Mouse (Mus musculus) regulatory T cell (primary cell): ENCODE data around the gene Ganab.

Source experiments
- in situ Hi-C: fragments of 300-600 bp; cut with MboI, MseI; formaldehyde crosslinking; loops from one replicate; pipeline ENCODE4 v1.15.1; 2025; ENCODE audit warnings: high pct_unique_total_duplicates

Gene Ganab

DNA sequence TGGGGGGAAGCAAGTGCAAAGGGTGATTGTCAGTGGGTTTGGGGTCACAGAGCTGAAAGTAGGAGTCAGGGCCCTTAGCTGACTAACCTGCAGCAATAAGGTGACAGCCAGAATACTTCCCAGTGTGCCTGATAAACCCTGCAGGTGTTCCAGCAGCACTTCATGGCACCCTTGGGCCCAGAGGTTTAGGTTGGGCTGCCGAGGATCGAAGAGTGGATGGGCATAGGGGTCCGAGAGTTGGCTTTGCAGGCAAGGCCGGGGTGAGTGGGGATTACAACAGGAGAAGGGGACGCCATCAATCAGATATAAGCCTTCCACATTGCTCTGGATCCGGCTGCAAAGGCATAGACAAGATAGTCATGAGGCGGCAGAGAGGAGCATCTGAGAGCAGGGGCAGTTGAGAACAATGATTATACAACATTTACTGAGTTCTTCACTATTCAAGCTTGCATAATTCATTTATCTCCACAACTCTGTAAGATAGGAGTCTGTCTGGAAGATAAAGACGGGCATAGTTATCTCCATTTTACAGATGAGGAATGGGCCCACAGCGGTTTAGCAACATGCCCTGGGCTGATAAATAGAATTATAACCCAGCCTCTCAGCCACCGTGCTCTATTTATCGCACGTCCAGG, 30.1 kb downstream of the Ganab start:
- in situ Hi-C loops, result no loop called here

DNA sequence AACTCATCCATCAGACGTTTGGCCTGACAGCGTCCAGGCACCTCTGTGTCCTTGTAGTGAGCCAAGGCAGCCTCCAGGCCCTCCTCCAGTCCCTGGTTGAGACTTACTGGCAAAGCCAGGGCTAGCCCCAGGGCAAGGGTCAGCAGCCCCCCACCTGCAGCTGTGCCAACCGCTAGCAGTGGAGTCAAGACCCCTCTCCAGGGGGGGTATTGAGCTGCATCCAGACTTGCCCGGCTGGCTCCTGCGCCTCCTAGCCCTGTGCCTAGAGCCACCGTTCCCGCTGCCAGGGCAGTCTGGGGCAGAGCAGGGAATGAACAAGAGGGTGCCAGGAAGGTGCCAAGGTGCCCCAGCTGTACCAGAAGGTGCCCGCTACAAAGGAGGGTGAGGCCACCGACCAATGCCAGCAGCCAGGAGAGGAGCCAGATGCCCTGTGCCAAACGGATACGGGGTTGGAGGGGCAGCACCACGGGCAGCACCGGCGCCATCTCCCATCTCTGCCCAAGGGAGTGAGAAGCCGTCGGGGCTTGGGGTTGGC, 30.9 kb downstream of the Ganab start:
- in situ Hi-C loops, result no loop called here

DNA sequence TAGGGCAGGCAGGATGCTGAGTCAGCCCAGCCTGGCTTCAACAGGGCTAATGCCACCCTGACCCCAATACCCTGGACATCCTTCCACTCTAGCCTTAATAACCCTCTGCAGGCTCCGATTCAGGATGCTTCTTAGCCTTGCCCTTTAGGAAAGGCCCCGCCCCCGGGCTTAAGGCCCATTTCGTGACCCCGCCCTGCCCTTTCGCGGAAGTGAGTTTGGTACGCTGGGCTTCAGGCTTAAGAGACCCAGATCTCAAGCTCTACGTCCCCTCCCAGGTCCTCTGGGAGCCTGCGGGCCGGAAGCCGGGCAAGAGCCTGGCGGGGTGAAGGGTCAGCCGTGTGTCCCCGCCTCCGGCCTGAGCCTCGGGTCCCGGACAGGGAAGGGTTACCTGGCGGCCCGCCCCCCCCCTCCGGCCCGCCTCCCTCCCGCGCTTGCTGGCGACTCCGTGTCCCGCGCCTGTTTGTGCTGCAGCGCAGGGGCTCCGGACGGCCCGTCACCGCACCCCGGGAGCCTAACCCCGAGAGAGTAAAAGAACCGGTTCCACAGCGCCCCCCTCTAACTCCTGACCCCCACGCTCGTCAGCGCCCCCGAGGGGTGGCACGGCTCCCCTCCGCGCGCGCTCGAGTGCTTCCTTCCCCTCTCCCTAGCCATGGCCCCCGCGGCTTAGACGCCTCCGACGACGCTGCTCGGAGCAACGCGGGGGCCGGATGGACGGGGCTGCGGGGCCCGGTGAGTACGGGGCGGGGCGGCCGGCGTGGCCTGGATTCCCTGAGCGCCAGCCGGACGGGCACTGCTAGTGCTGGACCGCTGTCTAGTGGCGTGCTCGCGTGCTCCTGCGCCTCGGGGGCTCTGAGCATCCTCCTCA, 31.6 kb downstream of the Ganab start, which contains the start of the genes Rom1 and Eml3:
Rom1 (minus strand) TSS at position 133 of the 865 bp plus-strand sequence.
Eml3 (plus strand) TSS at position 329 of the 865 bp plus-strand sequence.
- in situ Hi-C loops, result no loop called here

DNA sequence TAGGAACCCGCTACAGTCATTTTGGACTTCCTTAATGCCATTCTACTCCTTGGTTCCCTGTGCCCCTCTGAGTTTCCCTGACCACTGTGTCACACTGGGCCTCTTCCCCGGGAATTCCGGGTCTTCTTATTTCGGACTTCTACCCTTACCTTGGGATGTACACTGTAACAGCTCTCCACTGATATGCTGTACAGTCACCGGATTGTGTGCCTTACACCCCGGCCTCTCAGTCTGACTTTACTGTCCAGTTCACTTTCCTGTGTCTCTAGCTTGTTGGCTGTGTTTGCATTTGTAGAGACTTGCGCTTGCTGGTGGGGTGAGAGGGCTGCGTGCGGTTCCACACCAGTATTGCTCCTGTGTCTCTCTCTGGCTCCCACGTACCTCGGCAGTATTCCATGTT, 32.2 kb downstream of the Ganab start:
- in situ Hi-C loops, result no loop called here

DNA sequence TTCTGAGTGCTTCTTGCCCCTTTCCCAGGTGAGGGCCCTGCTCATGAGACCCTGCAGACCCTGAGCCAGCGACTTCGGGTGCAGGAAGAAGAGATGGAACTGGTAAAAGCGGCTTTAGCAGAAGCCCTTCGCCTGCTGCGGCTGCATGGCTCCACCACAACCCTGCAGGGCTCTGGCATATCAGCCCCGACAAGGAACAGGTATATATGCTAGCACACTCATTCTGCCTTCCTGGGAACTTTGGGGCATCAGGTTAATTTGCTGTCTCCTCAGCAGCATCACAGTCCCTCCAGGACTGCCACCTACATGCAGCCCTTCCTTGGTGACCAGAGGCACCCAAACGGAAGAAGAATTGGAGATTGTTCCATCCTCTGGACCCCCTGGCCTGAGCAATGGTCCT, 32.9 kb downstream of the Ganab start:
- in situ Hi-C loops, result no loop called here

DNA sequence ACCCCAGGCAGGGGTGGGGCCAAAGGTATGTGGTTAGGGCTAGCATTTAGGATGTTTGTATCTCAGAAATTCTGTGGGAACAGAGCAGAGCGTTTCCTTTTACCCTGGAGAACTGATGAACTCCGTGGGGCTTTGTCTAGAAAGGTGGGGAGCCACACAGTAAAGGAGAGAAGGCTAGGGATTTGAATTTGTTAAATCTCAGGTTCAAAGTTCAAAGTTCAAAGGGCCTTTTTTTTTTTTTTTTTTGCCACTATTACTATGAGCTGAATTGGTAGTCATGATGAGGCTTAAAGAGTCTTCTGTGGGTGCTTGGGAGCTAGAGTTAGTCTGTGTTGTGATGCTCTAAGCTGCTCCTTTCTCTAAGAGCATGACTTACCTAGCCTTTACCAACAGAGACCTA, 38.9 kb downstream of the Ganab start:
- in situ Hi-C loops, result loop anchor here (5.0 kb wide), 1 partner anchor 34 kb away; no protein-coding TSS in a partner anchor

DNA sequence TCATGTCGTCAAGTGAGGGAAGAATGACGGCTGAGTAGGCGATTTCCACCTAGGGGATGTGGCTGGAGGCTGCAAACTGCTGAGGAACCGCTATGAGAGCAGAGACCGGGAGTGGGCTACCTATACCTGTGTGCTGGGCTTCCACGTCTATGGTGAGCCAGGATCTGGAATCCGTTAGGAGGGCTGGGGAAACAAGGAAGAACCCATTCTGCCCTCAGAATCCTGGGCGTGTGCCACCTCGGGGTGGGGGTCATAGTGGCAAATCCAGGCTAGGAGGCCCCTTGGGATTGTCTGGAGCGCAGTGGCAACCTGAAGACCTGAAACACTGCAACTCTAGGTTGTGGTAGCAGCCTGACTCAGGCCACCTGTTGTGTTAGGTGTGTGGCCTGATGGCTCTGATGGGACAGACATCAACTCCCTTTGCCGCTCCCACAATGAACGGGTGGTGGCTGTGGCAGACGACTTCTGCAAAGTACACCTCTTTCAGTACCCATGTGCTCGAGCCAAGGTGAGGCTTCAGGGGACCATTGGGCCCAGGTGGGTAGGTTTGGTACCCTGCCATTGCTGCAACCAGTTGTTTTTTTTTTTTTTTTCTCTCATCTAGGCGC, 42.8 kb downstream of the Ganab start:
- in situ Hi-C loops, result no loop called here

DNA sequence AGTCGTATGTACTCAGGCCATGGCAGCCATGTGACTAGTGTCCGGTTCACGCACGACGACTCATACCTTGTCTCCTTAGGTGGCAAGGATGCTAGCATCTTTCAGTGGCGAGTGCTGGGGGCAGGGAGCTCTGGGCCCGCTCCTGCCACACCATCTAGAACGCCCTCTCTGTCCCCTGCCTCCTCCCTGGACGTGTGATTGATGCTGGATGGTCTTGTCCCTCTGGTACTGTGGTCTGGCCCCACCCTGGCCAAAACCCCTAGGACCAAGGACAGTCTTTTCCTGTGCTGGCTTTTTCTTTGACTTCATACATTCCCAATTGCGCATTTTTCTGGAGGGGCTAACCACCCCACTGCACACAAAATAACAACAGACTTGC, 43.3 kb downstream of the Ganab start:
- in situ Hi-C loops, result no loop called here

DNA sequence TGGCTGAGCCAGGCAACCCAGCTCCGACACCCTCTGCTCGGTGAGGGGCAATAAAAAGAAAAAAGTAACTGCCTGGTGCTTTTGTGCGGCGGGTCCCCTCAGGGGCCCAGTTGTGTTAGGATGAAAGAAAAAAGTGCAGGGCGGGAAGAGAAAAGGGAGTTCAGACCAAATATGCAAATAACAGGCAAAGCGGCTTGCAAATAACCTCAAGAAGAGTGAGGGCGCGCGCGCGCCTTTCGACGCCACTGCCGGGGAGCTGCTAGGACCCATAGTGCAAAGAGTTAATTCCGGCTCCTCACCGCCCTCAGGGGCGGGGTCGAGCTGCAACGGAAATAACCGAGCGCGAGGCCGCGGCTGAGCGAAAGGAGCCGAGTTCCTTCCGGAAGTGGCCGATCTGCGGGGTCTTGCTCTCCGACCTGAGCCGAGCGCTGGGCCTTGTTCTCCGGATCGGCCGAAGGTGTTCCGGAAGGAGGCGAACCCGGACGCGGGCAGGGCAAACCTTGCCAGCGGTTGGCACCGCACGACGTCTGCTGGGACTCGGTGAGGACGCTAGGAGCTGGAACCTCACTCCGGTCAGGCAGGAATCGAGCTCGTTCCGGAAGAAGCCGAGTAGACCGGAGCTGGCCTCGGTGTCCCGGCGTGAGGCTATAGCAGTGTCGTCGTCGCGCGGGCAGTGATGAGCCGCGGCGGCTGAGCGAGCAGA, 43.8 kb downstream of the Ganab start, which contains the start of gene Mta2:
Mta2 (plus strand) TSS at position 361 of the 703 bp plus-strand sequence.
- in situ Hi-C loops, result no loop called here

DNA sequence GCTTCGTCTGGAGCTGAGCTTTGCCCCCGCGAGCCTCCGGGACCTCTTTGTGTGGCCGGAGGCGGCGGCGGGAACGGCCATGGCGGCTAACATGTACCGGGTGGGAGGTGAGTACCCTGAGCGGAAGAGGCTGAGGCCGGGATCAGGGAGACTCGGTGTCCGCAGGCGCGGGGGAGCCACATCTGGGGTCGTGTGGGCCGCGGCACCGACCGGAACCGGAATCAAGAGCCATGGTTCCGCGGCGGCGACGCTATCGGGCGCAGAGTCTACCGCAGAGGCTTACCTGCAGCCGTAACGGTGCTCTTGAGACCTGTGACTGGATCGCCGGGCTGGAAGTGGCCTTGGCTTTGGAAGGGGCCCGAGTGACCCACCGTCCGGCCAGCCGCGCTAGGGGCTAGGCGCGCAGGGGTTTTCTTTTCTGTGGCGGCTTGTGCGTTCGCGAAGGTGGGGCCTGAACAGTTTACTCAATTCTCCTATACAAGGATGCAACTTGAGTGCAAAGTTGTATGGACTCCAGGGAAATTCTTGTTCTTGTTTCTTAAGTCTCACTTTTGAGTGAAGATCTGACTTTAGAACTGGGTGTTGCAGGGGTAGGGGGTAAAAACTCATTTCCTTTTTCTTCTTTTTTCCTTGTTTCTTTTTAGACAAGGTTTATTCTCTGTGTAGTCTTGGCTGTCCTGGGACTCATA, 44.5 kb downstream of the Ganab start:
- in situ Hi-C loops, result no loop called here

DNA sequence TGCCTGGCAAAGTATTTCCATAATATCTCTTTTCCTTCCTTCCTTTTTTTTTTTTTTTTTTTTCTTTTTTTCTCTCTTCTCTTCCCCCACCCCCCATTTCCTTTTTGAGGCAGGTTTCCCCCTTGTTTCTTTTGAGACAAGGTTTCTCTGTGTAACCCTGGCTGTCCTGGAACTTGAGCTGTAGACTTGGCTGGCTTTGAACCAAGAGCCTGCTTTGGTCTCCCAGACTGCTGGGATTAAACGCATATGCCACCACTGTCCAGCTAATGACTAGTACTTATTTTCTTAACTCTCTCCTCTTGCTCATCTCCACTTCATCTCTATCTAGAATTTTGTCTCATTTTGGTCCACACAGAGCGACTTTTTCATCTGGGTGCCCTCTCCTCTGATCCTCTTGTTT, 45.2 kb downstream of the Ganab start:
- in situ Hi-C loops, result no loop called here

DNA sequence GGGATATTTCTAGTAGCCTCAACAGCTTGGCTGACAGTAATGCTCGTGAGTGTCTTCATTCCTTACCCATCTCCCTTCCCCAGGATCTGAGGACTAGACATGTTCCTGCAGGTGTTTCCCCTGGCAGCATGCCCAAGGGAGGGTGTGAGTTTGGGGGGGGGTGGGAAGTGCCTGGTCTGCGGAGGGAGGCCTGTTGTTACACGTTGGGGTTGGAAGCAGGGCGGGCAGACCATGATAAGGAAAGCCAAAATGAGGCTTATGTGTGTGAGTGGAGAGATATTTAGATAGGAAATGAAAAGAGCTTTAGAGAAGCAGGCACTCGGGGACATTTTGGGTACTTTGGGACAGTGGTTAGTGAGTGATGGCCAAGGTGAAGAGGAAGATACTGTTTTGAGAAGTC, 46.2 kb downstream of the Ganab start:
- in situ Hi-C loops, result no loop called here

DNA sequence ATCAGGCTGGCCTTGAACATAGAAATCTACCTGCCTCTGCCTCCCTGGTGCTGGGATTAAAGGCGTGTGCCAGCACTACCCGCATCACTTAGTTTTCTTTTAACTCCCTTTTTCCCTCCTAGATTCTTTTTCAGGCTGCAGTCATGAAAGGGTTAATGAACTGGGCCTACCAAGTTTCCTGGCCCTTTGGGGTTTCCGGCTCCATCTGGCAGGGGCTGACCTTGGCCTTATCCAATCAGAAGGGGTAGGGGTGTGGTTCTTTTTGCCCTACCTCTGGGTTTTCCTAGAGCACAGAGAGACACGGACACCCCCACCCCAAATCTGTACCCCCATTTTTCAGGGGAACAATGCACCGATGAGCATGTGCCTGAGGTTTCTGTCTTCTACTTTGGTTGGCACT, 46.9 kb downstream of the Ganab start:
- in situ Hi-C loops, result no loop called here

DNA sequence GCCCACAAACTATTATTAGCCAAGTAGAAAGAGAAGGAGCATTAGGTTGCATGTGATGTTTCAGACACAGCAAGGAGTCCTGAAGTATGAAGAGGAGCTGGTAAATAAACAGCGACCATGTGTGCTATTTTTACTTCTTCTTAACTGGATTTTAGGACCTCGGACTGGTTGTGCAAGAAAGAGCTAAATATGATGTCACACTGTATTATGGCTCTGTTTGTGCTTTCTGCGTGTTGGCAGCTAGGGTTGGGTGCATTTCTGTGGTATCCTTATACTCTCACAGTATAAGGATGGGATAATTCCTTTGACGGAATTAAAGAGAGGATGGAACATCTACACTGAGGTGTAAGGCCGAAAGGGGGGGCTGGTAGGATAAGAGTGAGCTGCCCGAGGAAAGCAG, 47.4 kb downstream of the Ganab start:
- in situ Hi-C loops, result no loop called here

DNA sequence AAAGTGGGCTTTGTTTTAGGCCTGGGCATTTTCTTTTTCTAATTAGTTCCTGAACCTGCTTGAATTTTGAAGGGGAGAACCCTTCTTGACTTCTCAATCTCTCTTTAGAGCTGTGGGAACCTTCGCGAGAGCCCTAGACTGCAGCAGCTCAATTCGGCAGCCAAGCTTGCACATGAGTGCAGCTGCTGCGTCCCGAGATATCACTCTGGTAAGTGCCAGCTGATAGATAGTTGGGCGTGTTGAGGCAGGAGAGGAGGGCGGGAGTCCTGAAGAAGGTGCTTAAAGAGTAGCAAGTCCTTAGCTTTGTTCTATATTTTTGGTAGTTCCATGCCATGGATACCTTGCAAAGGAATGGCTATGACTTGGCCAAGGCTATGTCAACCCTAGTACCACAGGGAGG, 49.1 kb downstream of the Ganab start:
- in situ Hi-C loops, result no loop called here

DNA sequence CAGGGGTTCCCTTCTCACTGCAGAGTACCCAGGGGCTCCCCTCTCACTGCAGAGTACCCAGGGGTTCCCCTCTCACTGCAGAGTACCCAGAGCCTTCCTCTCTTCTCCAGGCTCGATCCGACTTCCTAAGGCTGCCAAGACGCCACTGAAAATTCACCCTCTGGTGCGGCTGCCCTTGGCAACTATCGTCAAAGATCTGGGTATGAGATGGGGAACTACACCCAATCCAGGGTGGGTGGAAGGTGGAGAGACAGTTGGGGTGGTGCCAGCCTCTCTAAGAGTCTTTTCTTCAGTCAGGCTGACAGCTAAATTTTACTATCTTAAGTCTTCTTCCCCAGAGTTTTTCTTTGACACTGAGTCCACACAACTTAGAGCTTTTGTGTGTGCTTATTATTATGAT, 52.3 kb downstream of the Ganab start:
- in situ Hi-C loops, result no loop called here

DNA sequence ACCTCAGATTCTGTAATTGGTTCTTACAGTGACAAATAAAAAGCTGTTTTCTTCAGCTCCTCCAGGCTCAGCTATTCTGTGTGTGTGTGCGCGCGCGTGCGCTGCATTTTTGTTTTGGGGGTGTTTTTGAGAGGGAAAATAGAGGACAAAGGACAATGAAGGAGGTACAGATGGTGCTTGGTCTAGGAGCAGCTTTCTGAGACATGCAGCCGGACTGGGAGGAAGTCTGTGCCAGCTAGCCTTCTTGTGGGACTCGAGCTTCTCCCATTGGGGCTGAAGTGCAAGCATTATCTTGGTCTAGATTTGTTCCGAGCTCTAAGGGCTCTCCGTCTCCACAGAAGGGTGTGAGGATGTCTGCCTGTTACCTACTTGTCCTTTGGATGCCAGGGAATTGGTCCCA, 54.4 kb downstream of the Ganab start:
- in situ Hi-C loops, result no loop called here

DNA sequence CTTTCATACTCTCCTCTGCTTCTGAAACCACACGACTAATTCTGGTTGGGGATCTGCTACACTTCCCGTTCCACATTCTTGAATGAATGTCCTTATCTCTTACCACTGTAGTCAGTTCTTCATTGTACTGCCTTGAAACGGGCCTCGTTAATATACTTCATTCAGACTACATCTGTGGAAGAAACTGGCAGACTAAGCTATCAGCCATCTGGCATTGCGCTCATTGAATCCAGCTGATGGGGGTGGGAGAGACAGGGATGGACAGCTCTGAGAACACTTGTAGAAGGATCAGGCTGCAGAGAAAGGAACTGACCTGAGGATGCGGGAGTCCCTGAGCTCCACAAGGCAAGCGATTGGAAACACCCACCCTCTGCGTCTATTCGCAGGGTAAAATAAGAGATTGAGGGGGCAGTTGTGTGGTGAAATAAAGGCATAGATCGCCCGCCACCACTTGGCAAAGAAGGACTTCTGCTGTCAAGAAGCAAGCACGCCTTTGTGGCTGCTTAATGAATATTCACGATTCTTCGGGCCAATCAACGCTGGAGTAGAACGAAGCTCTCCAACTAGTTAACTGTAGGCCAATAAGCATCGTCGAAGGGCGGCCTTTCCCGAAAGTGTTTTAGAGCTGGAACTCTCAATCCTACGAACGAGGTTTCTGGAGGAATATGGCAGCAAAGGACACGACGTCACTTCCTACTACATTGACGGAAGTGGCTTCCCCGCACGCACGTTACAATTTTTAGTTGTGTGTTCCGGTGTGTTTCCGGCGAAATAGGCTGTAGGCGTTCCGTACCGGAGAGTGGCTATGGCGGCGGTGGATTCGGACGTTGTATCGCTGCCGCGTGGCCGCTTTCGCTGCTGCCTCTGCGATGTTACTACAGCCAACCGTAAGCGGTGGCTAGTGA, 55.5 kb downstream of the Ganab start, which contains the start of gene Tut1:
Tut1 (plus strand) TSS at position 713 of the 905 bp plus-strand sequence.
- in situ Hi-C loops, result no loop called here

DNA sequence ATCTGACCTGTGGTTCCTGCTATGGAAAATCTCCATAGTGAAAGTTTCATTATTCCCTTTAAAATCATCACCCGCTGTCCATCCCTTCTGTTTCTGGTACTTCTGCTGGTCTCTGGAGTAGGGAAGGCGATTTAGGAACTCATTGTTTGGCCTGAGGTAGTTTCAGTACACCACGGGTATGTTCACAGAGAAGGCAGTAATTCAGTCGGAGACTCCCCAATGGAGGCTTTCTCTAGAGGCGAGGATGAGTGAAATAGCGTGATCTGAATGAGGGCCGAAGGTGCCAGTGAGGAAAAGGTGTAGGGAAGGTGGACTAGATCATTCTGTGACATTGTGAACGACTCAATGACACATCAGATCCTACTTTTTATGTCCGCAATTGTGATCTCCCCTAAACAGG, 56.3 kb downstream of the Ganab start:
- in situ Hi-C loops, result no loop called here

DNA sequence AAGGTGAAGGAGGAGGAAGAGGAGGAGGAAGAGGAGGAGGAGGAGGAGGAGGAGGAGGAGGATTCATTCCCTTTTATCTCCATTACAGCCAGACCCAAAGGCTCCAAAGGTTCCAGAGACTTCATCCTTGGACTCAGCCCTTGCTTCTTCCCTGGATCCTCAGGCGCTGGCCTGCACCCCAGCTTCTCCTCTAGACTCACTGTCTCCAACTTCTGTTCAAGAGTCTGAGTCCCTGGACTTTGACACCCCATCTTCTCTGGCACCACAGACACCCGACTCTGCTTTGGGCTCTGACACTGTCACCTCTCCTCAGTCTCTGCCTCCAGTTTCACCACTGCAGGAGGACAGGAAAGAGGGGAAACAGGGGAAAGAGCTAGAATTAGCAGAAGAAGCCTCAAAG, 64.4 kb downstream of the Ganab start:
- in situ Hi-C loops, result loop anchor here (5.0 to 10.0 kb wide), 2 partner anchors 57 to 125 kb away; partner anchors contain the start of genes Bscl2 and Gng3
